Mouse (Mus musculus) liver, embryonic 14.5 days (tissue): Measurements from ENCODE around the gene Riiad1.

ENCODE experiments used
- CTCF ChIP-seq: IDR thresholded peaks from 2 replicates; pipeline ENCODE4 v1.5.1; 2016; ENCODE audit warnings: antibody characterized with exemption, low read depth, control low read depth
- EP300 ChIP-seq: IDR thresholded peaks from 2 replicates; pipeline ENCODE4 v1.6.1; 2016; ENCODE audit warnings: antibody characterized with exemption, low read depth

DNA sequence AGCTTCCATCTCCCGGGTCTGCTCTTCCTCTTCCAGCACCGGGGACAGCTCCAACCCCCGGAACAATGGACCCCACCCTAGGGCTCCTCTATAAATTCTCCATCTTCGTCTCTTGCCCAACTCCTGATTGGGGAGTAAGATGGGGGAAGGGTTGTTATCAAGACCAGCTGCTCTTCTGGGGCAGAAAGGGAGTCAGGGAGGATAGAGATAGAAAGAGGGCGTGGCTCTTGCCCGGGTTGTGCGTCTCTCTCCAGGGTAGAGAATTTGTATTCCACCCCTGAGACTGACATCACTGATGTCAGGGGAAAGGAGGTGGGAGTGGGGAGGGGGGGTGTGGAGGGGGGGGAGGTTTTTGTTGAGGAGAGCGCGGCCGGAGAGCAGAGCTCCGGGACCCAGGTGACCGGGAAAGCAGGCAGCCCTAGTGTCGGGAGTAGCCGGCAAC, 2.1 kb downstream of the Riiad1 start, which contains the start of gene Celf3:
- no peak for TF ChIP-seq CTCF
- peak; percentile 57 for TF ChIP-seq EP300
